Mouse (Mus musculus) liver, adult 2 months (tissue): ENCODE measurements around the gene Aspdh. TPM values are rescaled to one million over a fixed set of nuclear protein-coding genes. Genes with fewer than 3 reads are reported as not detected.

ENCODE experiments used
- DNase-seq: peaks from one replicate; pipeline ENCODE4 v3.0.0-alpha.2; 2011; ENCODE audit warnings: low read depth, low spot score; ENCODE audit errors: extremely low read depth
- H3K27ac ChIP-seq: fragments of 200-500 bp; replicated peaks from 2 replicates; pipeline ENCODE4 v1.5.1; 2012; ENCODE audit warnings: low read depth, mild to moderate bottlenecking, control low read depth, inconsistent platforms, low read length; ENCODE audit not compliant: insufficient read depth
- H3K27me3 ChIP-seq: fragments of 200-500 bp; 2 replicates; pipeline ENCODE4 v1.6.1; 2012; ENCODE audit warnings: mild to moderate bottlenecking, moderate library complexity, low read length, inconsistent platforms; ENCODE audit not compliant: control insufficient read depth, insufficient read depth
- H3K36me3 ChIP-seq: fragments of 200-500 bp; 2 replicates; pipeline ENCODE4 v1.6.1; 2012; ENCODE audit warnings: low read length, inconsistent platforms; ENCODE audit not compliant: control insufficient read depth, insufficient read depth
- H3K4me1 ChIP-seq: fragments of 200-500 bp; 2 replicates; pipeline ENCODE4 v1.6.1; 2011; ENCODE audit warnings: low read length; ENCODE audit not compliant: control insufficient read depth, insufficient read depth
- H3K4me3 ChIP-seq: fragments of 200-500 bp; 2 replicates; pipeline ENCODE4 v1.5.1; 2011; ENCODE audit warnings: low read depth, mild to moderate bottlenecking, control low read depth, low read length, moderate library complexity; ENCODE audit not compliant: insufficient read depth
- H3K79me2 ChIP-seq: fragments of 200-500 bp; 2 replicates; pipeline ENCODE4 v1.6.1; 2012; ENCODE audit warnings: inconsistent platforms, mild to moderate bottlenecking, low read length, moderate library complexity; ENCODE audit not compliant: control insufficient read depth, insufficient read depth
- H3K9ac ChIP-seq: fragments of 200-500 bp; 2 replicates; pipeline ENCODE4 v1.6.1; 2012; ENCODE audit warnings: low read depth, mild to moderate bottlenecking, control low read depth, inconsistent platforms, low read length
- CTCF ChIP-seq: fragments of 200-500 bp; IDR thresholded peaks from 2 replicates; pipeline ENCODE4 v1.5.1; 2011; ENCODE audit warnings: low read depth, low read length, control low read depth
- POLR2A ChIP-seq: fragments of 200-500 bp; IDR thresholded peaks from 2 replicates; pipeline ENCODE4 v1.6.1; 2011; ENCODE audit warnings: low read length, control low read depth; ENCODE audit not compliant: insufficient read depth; ENCODE audit errors: extremely low read depth
- WGBS: fragments of 180-500 bp; shearing (Covaris S2); methylation state at CpG from one replicate; pipeline ENCODE4 v1.1.7; 2018; 5-methylcytosine and 5-hydroxymethylcytosine counted together
- polyA plus RNA-seq: library from polyadenylated mRNA; depleted of rRNA; stranded (reverse); fragments of >200 nt; gene quantifications from 2 replicates; pipeline ENCODE4 v1.2.3, GENCODE M21; 2012
- total RNA-seq: library from RNA; depleted of rRNA; stranded (reverse); fragments of >200 nt; gene quantifications from 2 replicates; pipeline ENCODE4 v1.2.3, GENCODE M21; 2014

The Aspdh gene
- total and polyA plus RNA-seq, 2 experiments: 146 to 608 TPM

DNA sequence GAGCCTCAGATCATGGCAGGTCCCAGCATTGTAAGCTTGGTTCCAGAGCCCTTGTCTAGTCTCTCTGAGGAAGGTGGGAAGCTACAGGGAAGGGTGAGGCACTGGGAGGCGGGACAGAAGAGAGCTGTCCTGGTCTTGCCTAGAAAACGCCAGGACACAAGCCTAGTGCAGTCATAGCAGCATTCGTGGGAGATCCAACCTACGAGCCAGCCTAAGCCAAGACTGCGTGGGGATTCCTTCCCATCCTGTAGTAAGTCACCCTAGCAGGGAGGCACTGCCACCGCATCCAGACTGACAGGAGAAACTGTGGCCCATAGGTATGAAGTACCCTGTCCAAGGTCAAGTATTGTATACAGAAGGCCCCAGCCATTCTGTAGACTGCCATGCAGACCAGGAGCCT is 32.6 kb upstream of the Aspdh start:
- peaks cover 17% of the 10 kb centered on the region for H3K27me3 ChIP-seq
- no peak for TF ChIP-seq CTCF
- TF ChIP-seq POLR2A: no peak
- no peaks in the 10 kb centered on the region for H3K4me1 ChIP-seq
- WGBS: 74% methylated on average over 6 of the region's 6 CpGs
- H3K4me3 ChIP-seq: no peak overlapping the region
- no peak overlapping the region for H3K9ac ChIP-seq
- no peak overlapping the region for H3K27ac ChIP-seq
- no peaks in the 10 kb centered on the region for H3K36me3 ChIP-seq
- no peak for DNase-seq
- no peaks in the 10 kb centered on the region for H3K79me2 ChIP-seq

DNA sequence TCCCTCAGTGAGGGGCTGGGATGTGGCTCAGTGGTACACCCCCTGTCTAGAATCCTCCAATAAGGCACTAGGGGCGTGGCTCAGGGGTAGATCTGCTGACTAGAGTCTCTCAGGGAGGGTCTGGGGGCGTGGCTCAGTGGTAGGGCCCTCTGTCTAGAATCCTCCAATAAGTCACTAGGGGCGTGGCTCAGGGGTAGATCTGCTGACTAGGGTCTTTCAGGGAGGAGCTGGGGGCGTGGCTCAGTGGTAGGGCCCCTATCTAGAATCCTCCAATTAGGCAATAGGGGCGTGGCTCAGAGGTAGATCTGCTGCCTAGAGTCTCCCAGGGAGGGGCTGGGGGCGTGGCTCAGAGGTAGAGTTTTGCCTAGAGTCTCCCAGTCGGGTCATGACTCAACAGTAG is 31.8 kb upstream of the Aspdh start:
- Histone ChIP-seq H3K36me3 (no peaks in the 10 kb centered on the region), H3K27me3 (peaks cover 9% of the 10 kb centered on the region; the same call in 1 of the 2 replicates), H3K79me2 (no peaks in the 10 kb centered on the region), H3K9ac (no peak overlapping the region), H3K4me3 (no peak overlapping the region), H3K4me1 (no peaks in the 10 kb centered on the region), H3K27ac (no peak overlapping the region)
- TF ChIP-seq CTCF: no peak
- no peak for TF ChIP-seq POLR2A
- DNase-seq: no peak
- 8% methylated on average over 7 of the region's 7 CpGs for WGBS

DNA sequence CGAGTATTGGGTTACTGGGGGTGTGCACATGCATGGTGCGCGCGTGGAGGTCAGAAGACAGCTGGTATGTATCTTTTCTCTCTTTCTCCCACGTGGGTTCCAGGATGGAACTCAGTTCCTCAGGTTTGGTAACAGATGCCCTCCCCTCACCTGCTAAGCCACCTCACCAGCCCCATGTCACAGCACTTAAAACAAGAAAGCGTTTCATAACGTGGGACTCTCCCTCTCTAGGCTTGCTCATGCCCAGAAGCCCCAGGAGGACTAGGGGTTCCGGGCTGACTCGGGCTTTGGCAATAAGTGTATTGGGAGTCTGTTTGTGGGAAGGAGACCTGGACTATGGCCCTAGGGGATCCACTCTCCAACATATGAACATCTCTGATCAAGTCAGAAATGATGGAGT is 31.1 kb upstream of the Aspdh start:
- no peak for DNase-seq
- H3K27me3 ChIP-seq: peaks cover 5% of the 10 kb centered on the region; the same call in 1 of the 2 replicates

DNA sequence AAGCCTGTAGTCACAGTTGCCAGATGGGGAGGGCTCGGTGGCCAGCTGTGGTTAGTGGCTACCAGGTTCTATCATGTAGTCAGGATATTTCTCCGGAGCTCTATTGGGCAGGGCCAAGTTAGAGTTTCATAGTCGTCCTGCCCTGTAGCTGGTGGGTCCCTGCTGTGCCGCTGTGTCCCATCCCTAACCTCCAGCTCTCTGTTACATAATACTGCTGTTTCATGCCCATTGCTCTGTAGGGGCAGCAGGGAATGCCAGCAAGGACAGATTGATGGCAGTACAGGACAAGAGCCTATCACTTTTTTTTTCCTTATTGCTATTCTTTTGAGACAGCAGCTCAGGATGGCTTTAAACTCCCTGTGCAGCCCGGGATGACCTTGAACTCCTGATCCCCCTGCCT is 29.4 kb upstream of the Aspdh start:
- Histone ChIP-seq H3K4me1 (no peaks in the 10 kb centered on the region), H3K36me3 (no peaks in the 10 kb centered on the region), H3K79me2 (no peaks in the 10 kb centered on the region), H3K9ac (no peak overlapping the region), H3K4me3 (no peak overlapping the region), H3K27ac (no peak overlapping the region), H3K27me3 (peaks cover 4% of the 10 kb centered on the region; the same call in 1 of the 2 replicates)
- TF ChIP-seq CTCF: no peak
- TF ChIP-seq POLR2A: no peak
- WGBS: 59% methylated on average over 5 of the region's 5 CpGs
- DNase-seq: no peak

More for the DNA sequence above, 31.1 kb upstream of the Aspdh start:
- 70% methylated on average over 9 of the region's 9 CpGs for WGBS
- TF ChIP-seq CTCF (no peak), POLR2A (no peak)
- no peaks in the 10 kb centered on the region for H3K36me3 ChIP-seq
- H3K4me1 ChIP-seq: no peaks in the 10 kb centered on the region
- no peak overlapping the region for H3K9ac ChIP-seq
- no peak overlapping the region for H3K4me3 ChIP-seq
- H3K27ac ChIP-seq: no peak overlapping the region
- no peaks in the 10 kb centered on the region for H3K79me2 ChIP-seq

DNA sequence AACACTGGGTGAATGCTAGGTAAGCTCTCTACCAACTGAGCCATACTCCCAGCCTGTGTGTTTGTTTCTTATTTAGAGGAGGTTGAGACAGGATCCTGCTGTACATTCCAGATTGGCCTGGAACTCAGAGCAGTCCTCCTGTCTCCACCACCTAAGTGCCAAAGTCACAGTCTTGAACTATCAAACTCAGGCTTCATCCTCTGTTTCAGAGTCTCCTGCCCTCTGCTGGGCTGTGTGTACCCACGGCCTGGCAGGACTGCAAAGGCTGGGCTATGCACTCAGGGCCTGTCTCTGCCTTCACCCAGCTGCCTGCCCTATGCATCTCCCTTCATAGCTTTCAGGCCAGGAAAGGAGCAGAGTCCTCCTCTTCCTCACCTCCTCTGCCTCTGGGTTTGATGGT is 28.9 kb upstream of the Aspdh start:
- DNase-seq: no peak
- 15% methylated on average over 1 of the region's 1 CpGs for WGBS

DNA sequence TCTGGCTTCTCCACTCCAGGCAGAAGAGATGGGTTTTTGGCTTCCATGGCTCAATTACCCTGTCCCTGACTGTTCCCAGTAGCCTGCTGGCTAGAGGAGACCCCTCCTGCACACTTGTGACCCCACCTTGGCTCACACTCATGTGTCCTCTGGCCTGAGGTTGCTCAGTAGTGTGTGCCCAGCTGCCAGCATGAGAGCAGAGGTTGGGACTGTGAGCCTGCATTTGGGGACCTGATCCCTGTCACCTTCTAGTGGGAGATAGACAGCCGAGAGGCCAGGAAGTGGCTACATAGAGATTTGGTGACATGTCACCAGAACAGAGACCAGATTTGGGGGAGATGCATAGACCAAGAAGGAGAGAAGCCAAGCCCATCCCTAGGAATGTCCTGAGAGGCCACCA is 28.0 kb upstream of the Aspdh start:
- no peak for TF ChIP-seq POLR2A
- no peak for TF ChIP-seq CTCF
- no peak for DNase-seq
- H3K27ac ChIP-seq: no peak overlapping the region
- no peaks in the 10 kb centered on the region for H3K4me1 ChIP-seq
- peaks cover 8% of the 10 kb centered on the region; the same call in 1 of the 2 replicates for H3K27me3 ChIP-seq
- H3K9ac ChIP-seq: no peak overlapping the region
- H3K36me3 ChIP-seq: no peaks in the 10 kb centered on the region
- H3K4me3 ChIP-seq: no peak overlapping the region
- 68% methylated on average over 1 of the region's 1 CpGs for WGBS
- no peaks in the 10 kb centered on the region for H3K79me2 ChIP-seq

More for the DNA sequence above, 28.9 kb upstream of the Aspdh start:
- H3K36me3 ChIP-seq: no peaks in the 10 kb centered on the region
- TF ChIP-seq POLR2A (no peak), CTCF (peak; percentile 39)
- H3K27ac ChIP-seq: no peak overlapping the region
- peaks cover 5% of the 10 kb centered on the region; the same call in 1 of the 2 replicates for H3K27me3 ChIP-seq
- no peaks in the 10 kb centered on the region for H3K79me2 ChIP-seq
- H3K9ac ChIP-seq: no peak overlapping the region
- H3K4me1 ChIP-seq: no peaks in the 10 kb centered on the region
- H3K4me3 ChIP-seq: no peak overlapping the region
